Mouse (Mus musculus) layer of hippocampus, postnatal 10 days (tissue): ENCODE data around the gene Rara. TPM values are rescaled to one million over a fixed set of nuclear protein-coding genes. Genes with fewer than 3 reads are reported as not detected.

ENCODE experiments used
- DNase-seq, 2 experiments: peaks; one replicate each; pipeline ENCODE4 v3.0.0; 2021; ENCODE audit warnings: low spot score in 2 of 2
- total RNA-seq, 2 experiments: library from RNA; stranded (reverse); gene quantifications; 2 replicates each; pipeline ENCODE4 v1.2.3; 2021

The Rara gene
- total RNA-seq, 2 experiments from 2014 or later = 21.7 to 24.0 TPM

GRCm38 (mm10) chr11:98965416-98966077 lies 37.9 kb downstream of the Rara start:
- no peak for DNase-seq

GRCm38 (mm10) chr11:98966499-98967141 lies 39.0 kb downstream of the Rara start:
- peak; percentile 81 to 86 for DNase-seq

- no peak for DNase-seq
These were observed 40.5 kb downstream of the Rara start for GRCm38 (mm10) chr11:98968079-98968478.

DNA sequence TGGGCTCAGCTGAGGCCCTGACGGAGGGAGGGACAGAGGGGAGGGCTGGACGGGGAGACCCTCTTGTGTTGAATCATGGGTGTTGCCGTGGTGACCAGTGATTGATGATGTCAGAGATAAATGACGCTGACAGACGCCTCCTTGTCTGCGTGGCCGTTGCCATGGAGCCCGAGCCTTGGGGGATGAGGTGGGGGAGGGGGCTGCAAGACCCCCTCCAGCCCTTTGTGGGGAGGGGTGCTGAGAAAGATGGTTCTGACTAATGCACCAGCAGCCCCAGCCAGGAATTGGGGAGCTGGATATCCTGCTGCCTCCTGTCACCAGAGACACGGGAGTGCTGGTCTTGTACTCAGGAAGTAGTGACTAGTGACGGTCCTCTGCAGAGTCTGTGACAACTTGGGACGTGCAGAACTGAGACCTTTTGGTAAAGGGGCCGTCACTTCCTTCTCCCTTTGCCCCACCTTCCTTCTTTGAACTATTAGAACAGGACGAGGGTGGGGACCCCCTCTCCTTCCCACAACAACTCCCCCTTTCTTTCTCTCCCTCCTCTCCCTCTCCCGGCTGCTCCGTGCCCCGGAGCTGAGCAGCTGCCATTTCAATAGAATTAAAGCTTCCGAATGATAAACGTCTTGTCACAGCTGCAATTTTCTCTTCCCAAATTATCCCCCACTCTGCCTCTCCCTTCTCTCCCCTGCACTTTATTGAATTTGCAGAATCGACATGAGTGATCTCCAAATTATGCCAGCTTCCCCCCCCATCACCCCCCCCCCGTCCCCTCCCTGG lies 41.3 kb downstream of the Rara start:
- no peak for DNase-seq

DNA sequence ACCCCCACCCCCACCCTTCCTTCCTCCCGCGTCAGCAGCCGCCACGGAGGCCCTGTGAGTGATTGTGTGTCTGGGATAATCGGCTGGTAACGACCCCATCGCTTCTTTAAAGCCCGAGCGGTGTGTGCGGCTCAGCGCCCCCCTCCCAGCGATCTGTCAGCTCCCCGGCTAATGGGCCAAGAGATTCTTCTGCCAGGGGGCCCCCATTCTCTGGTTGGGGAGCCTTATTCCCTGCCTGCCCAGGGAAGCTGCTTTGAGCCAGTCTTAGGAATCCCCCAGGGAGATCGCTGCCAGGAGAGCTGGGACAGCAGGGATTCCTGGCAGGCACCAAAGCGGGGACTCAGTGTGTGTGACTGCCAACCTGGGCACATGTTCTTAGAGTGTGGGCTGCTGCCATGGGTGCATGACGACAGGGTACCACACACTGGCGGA lies 41.9 kb downstream of the Rara start:
- DNase-seq = peak; percentile 78 to 82

DNA sequence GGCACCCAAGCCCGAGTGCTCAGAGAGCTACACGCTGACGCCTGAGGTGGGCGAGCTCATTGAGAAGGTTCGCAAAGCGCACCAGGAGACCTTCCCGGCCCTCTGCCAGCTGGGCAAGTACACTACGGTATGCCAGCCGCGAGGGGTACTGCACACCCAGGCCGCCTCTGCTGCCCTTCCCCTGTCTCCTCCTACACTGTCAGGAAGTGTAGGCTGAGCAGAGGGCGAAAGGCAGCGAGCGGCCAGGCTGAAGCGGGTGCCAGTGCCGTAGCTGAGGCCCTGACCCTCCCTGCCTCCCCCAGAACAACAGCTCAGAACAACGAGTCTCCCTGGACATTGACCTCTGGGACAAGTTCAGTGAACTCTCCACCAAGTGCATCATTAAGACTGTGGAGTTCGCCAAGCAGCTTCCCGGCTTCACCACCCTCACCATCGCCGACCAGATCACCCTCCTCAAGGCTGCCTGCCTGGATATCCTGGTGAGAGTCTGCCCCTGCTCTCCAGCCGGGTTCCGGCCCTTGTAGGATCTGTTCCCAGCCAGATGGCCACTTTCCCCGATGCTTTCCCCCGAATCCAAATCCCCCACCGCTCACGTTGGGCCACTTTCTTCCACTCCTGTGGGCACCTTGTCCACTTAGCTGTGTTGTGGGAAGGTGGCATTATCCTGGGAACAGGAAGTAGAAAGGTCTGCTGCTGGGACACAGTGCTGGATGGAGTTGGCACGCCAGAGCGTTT lies 42.7 kb downstream of the Rara start:
- peak; percentile 27 to 45 for DNase-seq

DNA sequence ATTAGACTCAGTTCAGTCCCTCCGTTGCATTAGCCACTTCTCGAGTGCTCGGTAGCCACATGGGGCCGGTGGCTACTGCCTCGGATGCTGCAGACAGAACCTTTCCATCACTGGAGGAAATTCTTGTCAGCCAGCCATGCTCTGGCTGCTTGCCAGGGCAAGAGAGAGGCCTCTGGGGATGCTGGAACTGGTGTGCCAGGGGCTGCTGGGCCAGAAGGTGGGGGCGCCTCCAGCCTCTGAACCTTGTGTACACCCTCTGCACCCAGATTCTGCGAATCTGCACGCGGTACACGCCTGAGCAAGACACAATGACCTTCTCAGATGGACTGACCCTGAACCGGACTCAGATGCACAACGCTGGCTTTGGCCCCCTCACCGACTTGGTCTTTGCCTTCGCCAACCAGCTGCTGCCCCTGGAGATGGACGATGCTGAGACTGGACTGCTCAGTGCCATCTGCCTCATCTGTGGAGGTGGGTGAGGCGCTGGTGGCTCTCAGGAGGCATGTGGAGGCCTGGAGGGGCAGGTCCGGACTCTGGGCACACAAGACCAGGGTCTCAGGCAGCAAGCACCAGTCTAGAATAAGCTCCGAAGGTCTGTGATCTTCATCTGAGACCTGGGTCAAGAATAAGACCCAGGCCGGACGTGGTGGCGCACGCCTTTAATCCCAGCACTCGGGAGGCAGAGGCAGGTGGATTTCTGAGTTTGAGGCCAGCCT lies 43.9 kb downstream of the Rara start:
- DNase-seq = peak; percentile 76 to 79

- peak; percentile 88 to 91 for DNase-seq
These were observed 44.6 kb downstream of the Rara start for GRCm38 (mm10) chr11:98972215-98972614.

DNA sequence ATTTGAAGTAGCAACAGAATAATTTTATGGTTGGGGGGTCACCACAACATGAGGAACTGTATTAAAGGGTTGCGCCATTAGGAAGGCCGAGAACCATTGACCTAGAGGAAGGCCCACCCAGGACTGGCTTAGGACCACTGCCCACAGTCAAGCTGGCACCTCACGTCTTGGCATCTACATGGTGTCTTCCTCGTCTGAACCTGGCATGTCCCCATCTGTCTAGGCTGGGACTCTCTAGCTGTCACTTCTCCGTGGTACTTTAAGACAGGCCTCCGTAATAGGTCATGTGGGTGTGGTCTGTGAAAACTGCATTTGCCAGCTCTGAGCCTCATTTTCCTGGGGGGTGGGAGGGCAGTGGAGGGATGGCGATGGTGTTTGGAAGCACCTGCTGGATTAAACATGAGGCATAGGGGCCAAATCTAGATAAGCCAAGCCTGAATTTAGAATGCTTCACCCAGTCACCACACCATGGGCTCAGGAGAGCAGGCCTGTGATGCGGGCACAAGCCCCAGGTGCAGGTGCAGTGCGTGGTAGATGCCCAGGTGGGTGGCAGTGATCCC lies 45.3 kb downstream of the Rara start:
- DNase-seq = no peak

GRCm38 (mm10) chr11:98973584-98973983 lies 46.0 kb downstream of the Rara start:
- DNase-seq = no peak

DNA sequence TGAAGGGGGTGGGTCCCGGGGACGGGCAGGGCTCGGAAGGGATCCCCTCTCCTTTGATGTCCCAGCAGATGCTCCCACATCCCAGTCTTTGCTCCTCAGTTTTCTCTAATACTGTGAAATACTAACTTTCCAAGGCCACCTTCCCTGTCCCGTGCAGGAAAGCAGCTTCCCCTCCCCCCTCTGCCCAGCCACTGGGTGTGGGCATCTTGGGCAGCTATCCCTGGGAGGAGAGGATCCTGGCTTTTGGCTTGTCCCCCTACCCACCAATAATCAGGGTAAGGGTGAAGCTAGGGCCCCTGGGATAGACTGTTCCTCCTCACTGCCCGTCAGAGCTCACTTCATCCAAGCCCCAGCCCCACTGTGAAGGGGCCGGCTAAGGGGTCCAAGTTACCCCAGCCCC lies 46.6 kb downstream of the Rara start:
- DNase-seq = no peak

DNA sequence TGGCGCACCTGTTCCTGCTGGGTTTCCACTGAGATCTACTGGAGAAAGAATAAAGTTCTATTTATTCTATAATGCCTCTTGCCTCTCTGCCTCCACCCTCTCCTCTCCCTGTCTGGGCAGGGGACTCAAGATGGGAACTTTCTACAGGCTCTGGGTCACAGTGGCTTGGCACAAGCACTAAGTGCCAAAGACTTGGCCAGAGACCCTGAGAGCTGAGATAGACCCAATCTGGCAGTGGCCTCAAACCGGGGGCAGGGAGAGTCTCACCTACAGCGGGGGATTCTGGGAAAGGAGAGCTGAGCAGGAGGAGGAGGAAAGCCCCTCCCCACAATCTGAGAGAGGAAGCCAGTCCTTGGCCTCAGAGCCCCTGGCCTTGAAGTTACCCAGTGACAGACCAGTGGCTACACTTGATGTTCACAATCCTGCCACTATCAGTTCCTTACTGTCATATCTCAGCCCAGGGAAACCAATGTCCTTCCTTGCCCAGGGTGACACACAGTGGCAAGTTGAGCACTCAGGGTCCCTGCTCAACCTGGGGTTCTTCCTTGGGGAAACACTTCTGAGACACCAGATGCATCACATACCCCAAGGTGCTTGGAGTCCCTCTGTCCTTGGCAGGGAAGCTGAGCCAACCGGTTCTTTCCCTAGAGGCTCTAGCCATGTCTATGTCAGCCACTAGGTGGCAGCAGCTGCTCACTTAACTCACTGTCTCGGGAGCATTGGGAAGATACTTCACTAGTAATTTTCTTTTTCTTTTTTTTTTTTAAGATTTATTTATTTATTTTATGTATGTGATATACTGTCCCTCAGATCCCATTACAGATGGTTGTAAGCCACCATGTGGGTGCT lies 47.5 kb downstream of the Rara start:
- DNase-seq = peak; percentile 83 to 87

- DNase-seq = no peak
These were observed 51.0 kb downstream of the Rara start for GRCm38 (mm10) chr11:98978526-98979148.

- DNase-seq = no peak
These were observed 51.7 kb downstream of the Rara start for GRCm38 (mm10) chr11:98979356-98979755.

- DNase-seq = no peak
These were observed 53.8 kb downstream of the Rara start for GRCm38 (mm10) chr11:98981289-98981996.

- DNase-seq = peak; percentile 71
These were observed 54.6 kb downstream of the Rara start for GRCm38 (mm10) chr11:98981997-98982772.

GRCm38 (mm10) chr11:98982773-98983133 lies 55.1 kb downstream of the Rara start, which contains the start of gene Gjd3:
Gene Gjd3 (minus strand): TSS chr11:98983016.
- DNase-seq = no peak

DNA sequence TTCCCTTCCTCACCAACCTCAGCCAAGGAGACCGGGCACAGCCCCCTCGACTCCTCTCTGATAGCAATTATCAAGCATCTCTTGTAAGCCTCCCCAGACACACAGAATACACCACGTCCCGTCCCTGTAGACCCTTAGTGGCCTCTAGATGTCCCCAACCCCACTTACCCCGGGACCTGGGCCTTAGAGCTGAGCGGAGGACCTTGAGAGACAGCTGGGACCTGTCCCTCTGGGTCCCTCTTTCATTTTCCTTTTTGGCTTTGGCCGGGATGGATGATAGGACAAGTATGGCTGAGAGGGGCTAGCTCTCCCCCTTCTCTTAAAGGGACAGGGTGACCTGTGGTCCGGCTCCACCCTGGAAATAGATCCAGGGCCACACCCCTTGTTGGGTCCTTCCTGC lies 55.9 kb downstream of the Rara start:
- DNase-seq = no peak
